Mouse (Mus musculus): ENCODE measurements around the gene Cpvl. TPM values are rescaled to one million over a fixed set of nuclear protein-coding genes. Genes with fewer than 3 reads are reported as not detected.

The Cpvl gene
- polyA plus RNA-seq, 1 experiment from 2014 or later, result 0.82 TPM

DNA sequence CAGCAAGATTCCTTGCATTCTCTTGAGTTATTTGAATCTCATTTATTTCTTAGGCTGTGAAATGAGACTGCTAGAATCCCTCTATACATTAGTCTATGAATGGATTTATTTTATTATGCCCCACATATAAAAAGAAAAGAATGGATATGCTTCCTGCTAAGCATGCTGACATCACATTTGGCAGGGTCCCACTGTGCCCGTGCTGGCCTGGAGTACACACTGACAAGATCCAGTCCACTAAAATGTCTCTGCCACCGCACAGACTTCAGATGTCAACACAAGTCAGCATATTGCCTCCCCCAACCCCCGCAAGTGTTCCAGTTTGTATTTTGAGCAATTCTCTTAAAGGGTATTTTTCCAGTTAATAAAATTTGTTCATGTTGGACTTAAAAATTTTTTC lies 13.9 kb upstream of the Cpvl start:
- Histone ChIP-seq H3K4me3 (ENCODE audit: low read depth, low read length) (no peak overlapping the region), H3K36me3 (ENCODE audit: control insufficient read depth, insufficient read depth) (no peaks in the 10 kb centered on the region), H3K9ac (ENCODE audit: low read depth, low read length) (no peak overlapping the region), H3K9me3 (ENCODE audit: control insufficient read depth) (0 out of 2 replicates have a peak, but pooled peaks cover 2% of the 10 kb centered on the region), H3K27ac (ENCODE audit: low read depth, low read length) (no peak overlapping the region), H3K4me2 (replicated peaks; ENCODE audit: low read depth) (no peak overlapping the region), H3K4me1 (replicated peaks; ENCODE audit: control insufficient read depth, insufficient read depth, low read length) (0 out of 2 replicates have a peak, but pooled peaks cover 5% of the 10 kb centered on the region), H3K27me3 (replicated peaks; ENCODE audit: control insufficient read depth, insufficient read depth, low read length) (no peaks in the 10 kb centered on the region)
- WGBS, result 64% methylated on average over 3 of the region's 3 CpGs
- no peak for ATAC-seq
- no peak for TF ChIP-seq CTCF (IDR thresholded peaks at IDR 0.05; ENCODE audit: low read depth)

DNA sequence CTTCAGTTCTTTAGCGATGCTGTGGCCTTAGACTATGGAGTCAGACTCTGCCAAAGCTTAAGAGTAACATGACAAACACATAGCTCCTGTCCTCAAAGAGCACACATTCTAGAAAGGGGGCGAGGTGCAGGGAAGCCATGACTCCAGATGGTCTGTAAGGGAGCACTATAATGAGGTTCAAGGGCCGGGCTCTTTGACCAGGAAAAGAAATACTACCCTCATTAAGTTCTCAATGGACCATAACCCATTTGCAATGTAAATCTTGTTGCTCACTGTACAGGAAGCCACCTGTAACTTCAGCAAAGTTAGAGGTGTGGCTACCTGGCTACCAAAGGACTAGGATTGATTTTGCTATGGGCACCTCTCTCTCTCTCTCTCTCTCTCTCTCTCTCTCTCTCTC lies 8.8 kb upstream of the Cpvl start:
- TF ChIP-seq CTCF (IDR thresholded peaks at IDR 0.05; ENCODE audit: low read depth), result no peak
- Histone ChIP-seq H3K4me2 (replicated peaks; ENCODE audit: low read depth) (no peak overlapping the region), H3K27me3 (replicated peaks; ENCODE audit: control insufficient read depth, insufficient read depth, low read length) (no peaks in the 10 kb centered on the region), H3K9ac (ENCODE audit: low read depth, low read length) (no peak overlapping the region), H3K4me1 (replicated peaks; ENCODE audit: control insufficient read depth, insufficient read depth, low read length) (0 out of 2 replicates have a peak, but pooled peaks cover 8% of the 10 kb centered on the region), H3K27ac (ENCODE audit: low read depth, low read length) (no peak overlapping the region), H3K9me3 (ENCODE audit: control insufficient read depth) (no peaks in the 10 kb centered on the region), H3K36me3 (ENCODE audit: control insufficient read depth, insufficient read depth) (no peaks in the 10 kb centered on the region), H3K4me3 (ENCODE audit: low read depth, low read length) (no peak overlapping the region)
- WGBS, result 70% methylated on average over 3 of the region's 3 CpGs
- ATAC-seq, result no peak

DNA sequence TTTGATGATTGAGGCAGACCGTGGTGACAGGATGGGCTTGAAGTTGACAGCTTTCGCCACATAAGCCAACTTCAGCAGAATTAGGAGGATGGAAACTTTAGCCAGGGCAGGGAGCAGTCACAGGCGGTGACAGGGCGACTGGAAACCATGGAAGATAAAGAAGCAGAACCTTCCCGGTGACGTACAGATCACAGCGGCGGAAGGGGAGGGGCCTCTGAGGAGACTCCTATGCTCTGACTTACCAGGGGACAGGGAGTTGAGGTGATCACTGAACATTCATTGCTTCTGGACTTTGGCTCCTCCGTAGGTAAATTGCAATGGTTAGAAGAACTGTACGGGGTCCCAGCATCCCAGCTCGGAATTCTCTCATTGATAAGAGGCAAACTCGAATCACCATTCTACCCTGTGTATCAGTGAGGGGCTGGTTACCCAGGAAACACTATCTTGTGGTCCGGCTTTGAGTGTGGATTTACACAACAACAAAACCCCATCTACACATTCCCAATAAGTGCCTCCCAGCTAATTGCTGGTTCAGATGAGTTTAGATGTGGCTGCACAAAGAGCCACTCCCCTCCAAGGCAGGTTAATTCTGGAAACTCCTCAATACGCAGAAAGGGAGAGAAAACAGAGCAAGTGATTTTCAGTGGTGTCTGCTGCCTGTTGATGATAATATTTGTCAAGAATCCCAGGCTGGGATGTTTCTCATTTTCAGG lies 8.0 kb upstream of the Cpvl start:
- Histone ChIP-seq H3K4me1 (replicated peaks; ENCODE audit: control insufficient read depth, insufficient read depth, low read length) (0 out of 2 replicates have a peak, but pooled peaks cover 15% of the 10 kb centered on the region), H3K27ac (ENCODE audit: low read depth, low read length) (no peak overlapping the region), H3K27me3 (replicated peaks; ENCODE audit: control insufficient read depth, insufficient read depth, low read length) (no peaks in the 10 kb centered on the region), H3K9me3 (ENCODE audit: control insufficient read depth) (no peaks in the 10 kb centered on the region), H3K4me3 (ENCODE audit: low read depth, low read length) (no peak overlapping the region), H3K9ac (ENCODE audit: low read depth, low read length) (no peak overlapping the region), H3K4me2 (replicated peaks; ENCODE audit: low read depth) (0 out of 2 replicates have a peak overlapping the region, but pooled peaks have one; percentile 38), H3K36me3 (ENCODE audit: control insufficient read depth, insufficient read depth) (no peaks in the 10 kb centered on the region)
- peak; percentile 70 for ATAC-seq
- no peak for TF ChIP-seq CTCF (IDR thresholded peaks at IDR 0.05; ENCODE audit: low read depth)
- WGBS, result 46% methylated on average over 13 of the region's 14 CpGs

DNA sequence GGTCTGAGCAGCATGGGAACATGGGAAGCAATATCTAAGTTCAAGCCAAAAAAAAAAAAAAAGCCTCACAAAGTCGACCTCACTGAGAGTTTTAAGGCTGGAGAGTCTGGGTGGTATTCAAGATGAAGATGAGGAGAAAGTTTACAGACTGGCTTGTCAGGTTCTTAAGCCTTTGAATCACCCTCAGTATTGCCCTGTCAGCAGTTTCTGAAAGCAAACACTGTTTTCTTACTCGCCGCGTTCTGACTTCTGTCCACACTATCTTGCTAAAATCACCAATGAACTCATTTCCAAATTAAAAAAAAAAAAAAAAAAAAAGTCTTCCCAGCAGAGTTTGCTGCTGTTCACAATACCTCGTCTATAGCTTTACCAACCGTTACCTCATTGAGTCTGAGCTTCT lies 5.3 kb upstream of the Cpvl start:
- TF ChIP-seq CTCF (IDR thresholded peaks at IDR 0.05; ENCODE audit: low read depth), result no peak
- ATAC-seq, result no peak
- H3K27ac ChIP-seq (ENCODE audit: low read depth, low read length), result no peak overlapping the region
- H3K36me3 ChIP-seq (ENCODE audit: control insufficient read depth, insufficient read depth), result no peaks in the 10 kb centered on the region
- H3K27me3 ChIP-seq (replicated peaks; ENCODE audit: control insufficient read depth, insufficient read depth, low read length), result no peaks in the 10 kb centered on the region
- no peaks in the 10 kb centered on the region for H3K9me3 ChIP-seq (ENCODE audit: control insufficient read depth)
- H3K4me3 ChIP-seq (ENCODE audit: low read depth, low read length), result no peak overlapping the region
- no peak overlapping the region for H3K4me2 ChIP-seq (replicated peaks; ENCODE audit: low read depth)
- no peak overlapping the region for H3K9ac ChIP-seq (ENCODE audit: low read depth, low read length)
- WGBS, result 59% methylated on average over 6 of the region's 6 CpGs
- H3K4me1 ChIP-seq (replicated peaks; ENCODE audit: control insufficient read depth, insufficient read depth, low read length), result 0 out of 2 replicates have a peak, but pooled peaks cover 17% of the 10 kb centered on the region

DNA sequence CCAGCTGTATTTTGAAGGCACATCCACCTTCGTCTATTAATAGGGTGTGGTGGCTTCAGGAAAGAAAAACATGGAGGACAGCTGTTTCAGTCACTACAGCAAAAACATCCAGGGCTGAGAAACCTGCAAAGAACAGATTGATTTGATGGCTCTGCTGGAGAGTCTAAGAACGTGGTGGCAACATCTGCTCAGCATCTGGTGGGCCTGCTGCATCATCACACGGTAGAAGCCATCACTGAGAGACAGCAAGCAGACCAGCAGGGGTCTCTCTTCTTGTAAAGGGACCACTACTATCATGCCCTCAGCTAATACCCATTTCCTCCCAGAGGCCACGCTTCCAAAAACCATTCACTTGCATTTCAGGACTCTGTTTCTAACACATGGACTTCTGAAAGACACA lies 4.1 kb upstream of the Cpvl start:
- no peak for ATAC-seq
- Histone ChIP-seq H3K4me1 (replicated peaks; ENCODE audit: control insufficient read depth, insufficient read depth, low read length) (0 out of 2 replicates have a peak, but pooled peaks cover 13% of the 10 kb centered on the region), H3K9ac (ENCODE audit: low read depth, low read length) (no peak overlapping the region), H3K27me3 (replicated peaks; ENCODE audit: control insufficient read depth, insufficient read depth, low read length) (no peaks in the 10 kb centered on the region), H3K27ac (ENCODE audit: low read depth, low read length) (no peak overlapping the region), H3K4me3 (ENCODE audit: low read depth, low read length) (no peak overlapping the region), H3K9me3 (ENCODE audit: control insufficient read depth) (no peaks in the 10 kb centered on the region), H3K36me3 (ENCODE audit: control insufficient read depth, insufficient read depth) (no peaks in the 10 kb centered on the region), H3K4me2 (replicated peaks; ENCODE audit: low read depth) (no peak overlapping the region)
- WGBS, result 47% methylated on average over 4 of the region's 4 CpGs
- TF ChIP-seq CTCF (IDR thresholded peaks at IDR 0.05; ENCODE audit: low read depth), result peak; percentile 35

DNA sequence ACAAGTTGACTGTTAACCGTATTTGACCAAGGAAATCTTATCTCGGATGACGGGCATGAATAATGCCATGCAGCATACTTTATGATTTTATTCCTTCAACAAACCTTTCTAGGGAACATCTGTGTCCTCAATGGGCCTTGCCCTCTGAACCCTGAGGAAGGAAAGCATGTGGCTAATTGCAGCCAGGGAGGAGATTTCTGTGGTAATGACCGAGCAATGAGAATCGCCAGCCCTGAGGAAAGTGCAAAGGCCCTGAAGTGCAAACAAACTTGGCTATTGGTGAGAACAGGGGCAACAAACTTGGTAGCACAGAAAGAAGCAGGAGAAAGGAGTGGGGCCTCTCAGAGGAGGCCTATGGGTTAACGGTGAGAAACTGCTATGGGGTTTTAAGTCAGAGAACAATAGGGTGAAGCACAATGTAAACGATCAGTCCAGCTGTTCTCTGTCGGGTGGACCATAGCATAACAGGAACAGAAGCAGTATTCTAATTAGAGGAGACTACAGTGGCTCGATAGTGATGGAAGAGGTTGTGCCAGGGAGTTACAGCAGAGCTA lies 3.7 kb upstream of the Cpvl start:
- no peak for TF ChIP-seq CTCF (IDR thresholded peaks at IDR 0.05; ENCODE audit: low read depth)
- H3K27ac ChIP-seq (ENCODE audit: low read depth, low read length), result no peak overlapping the region
- WGBS, result 23% methylated on average over 9 of the region's 9 CpGs
- H3K4me3 ChIP-seq (ENCODE audit: low read depth, low read length), result no peak overlapping the region
- peak; percentile 46; the same call in 1 of the 2 replicates for ATAC-seq
- 0 out of 2 replicates have a peak, but pooled peaks cover 12% of the 10 kb centered on the region for H3K4me1 ChIP-seq (replicated peaks; ENCODE audit: control insufficient read depth, insufficient read depth, low read length)
- no peak overlapping the region for H3K9ac ChIP-seq (ENCODE audit: low read depth, low read length)
- H3K4me2 ChIP-seq (replicated peaks; ENCODE audit: low read depth), result 0 out of 2 replicates have a peak overlapping the region, but pooled peaks have one; percentile 32
- no peaks in the 10 kb centered on the region for H3K27me3 ChIP-seq (replicated peaks; ENCODE audit: control insufficient read depth, insufficient read depth, low read length)
- H3K9me3 ChIP-seq (ENCODE audit: control insufficient read depth), result no peaks in the 10 kb centered on the region
- no peaks in the 10 kb centered on the region for H3K36me3 ChIP-seq (ENCODE audit: control insufficient read depth, insufficient read depth)
